Mouse (Mus musculus): ENCODE measurements around the gene Chd3. TPM values are rescaled to one million over a fixed set of nuclear protein-coding genes. Genes with fewer than 3 reads are reported as not detected.

The Chd3 gene
- polyA plus RNA-seq, 1 experiment from 2014 or later = 89.3 TPM

DNA sequence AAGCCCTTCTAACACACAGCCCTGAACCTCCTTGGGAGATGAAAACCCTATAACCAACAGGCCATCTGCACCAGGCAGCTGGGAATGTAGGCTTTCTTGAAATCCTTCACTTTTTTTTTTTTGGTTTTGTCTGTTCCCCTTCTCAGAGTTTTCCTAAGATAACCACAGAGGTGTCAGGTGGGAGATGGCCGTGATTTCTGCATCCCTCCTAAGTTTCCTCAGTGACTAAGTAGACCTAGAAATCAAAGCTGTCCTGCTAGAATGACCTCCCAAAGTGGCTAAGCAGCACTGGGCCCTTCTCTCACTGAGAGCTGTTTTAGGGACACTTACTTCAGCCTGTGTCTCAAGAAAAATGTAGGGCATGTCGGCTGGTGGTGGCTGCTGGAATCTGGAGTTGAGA, 71.4 kb downstream of the Chd3 start:
- Histone ChIP-seq H3K27me3 (no peaks in the 10 kb centered on the region), H3K36me3 (peaks cover 49% of the 10 kb centered on the region), H3K4me2 (no peak overlapping the region), H3K4me1 (no peaks in the 10 kb centered on the region), H3K9me3 (no peaks in the 10 kb centered on the region), H3K9ac (no peak overlapping the region), H3K4me3 (no peak overlapping the region), H3K27ac (no peak overlapping the region)
- no peak for ATAC-seq (ENCODE audit: insufficient number of reproducible peaks, low FRiP score, low TSS enrichment, low read depth)
- WGBS = 93% methylated on average over 2 of the region's 2 CpGs

- H3K4me3 ChIP-seq = no peak overlapping the region
- H3K4me2 ChIP-seq = no peak overlapping the region
- no peak for ATAC-seq (ENCODE audit: insufficient number of reproducible peaks, low FRiP score, low TSS enrichment, low read depth)
- H3K27me3 ChIP-seq = no peaks in the 10 kb centered on the region
- WGBS = 90% methylated on average over 3 of the region's 3 CpGs
- no peaks in the 10 kb centered on the region for H3K4me1 ChIP-seq
- peaks cover 34% of the 10 kb centered on the region for H3K36me3 ChIP-seq
- no peak overlapping the region for H3K9ac ChIP-seq
- H3K9me3 ChIP-seq = no peaks in the 10 kb centered on the region
- H3K27ac ChIP-seq = no peak overlapping the region
These were observed 73.9 kb downstream of the Chd3 start for GRCm38 (mm10) chr11:69295286-69295685.

Other genes starting within 250 kb of the Chd3 start
- 0.58 and 0.68 TPM in 2 replicates for gene Hes7, start 249.0 kb downstream of the Chd3 start, polyA plus RNA-seq (2015; fragmentation: Nextera tagmentation; extraction: Ambion mirVana)
- gene 9130213A22Rik, start 246.8 kb downstream of the Chd3 start, polyA plus RNA-seq (2015; fragmentation: Nextera tagmentation; extraction: Ambion mirVana) = 0.40 and 0.49 TPM in 2 replicates
- gene Aloxe3, start 243.5 kb downstream of the Chd3 start, polyA plus RNA-seq (2015; fragmentation: Nextera tagmentation; extraction: Ambion mirVana) = 11.7 and 14.9 TPM in 2 replicates
- 53.5 and 60.5 TPM in 2 replicates for gene Alox12b, start 212.4 kb downstream of the Chd3 start, polyA plus RNA-seq (2015; fragmentation: Nextera tagmentation; extraction: Ambion mirVana)
- gene Alox8, start 171.6 kb downstream of the Chd3 start, polyA plus RNA-seq (2015; fragmentation: Nextera tagmentation; extraction: Ambion mirVana) = 0.12 and 0.20 TPM in 2 replicates
- gene Gucy2e, start 132.4 kb downstream of the Chd3 start, polyA plus RNA-seq (2015; fragmentation: Nextera tagmentation; extraction: Ambion mirVana) = 0.22 TPM in 1 of 2 replicates, not detected in the other
- gene Cntrob, start 45.6 kb downstream of the Chd3 start, polyA plus RNA-seq (2015; fragmentation: Nextera tagmentation; extraction: Ambion mirVana) = 18.8 and 20.6 TPM in 2 replicates
- 144 and 145 TPM in 2 replicates for gene Trappc1, start 45.4 kb downstream of the Chd3 start, polyA plus RNA-seq (2015; fragmentation: Nextera tagmentation; extraction: Ambion mirVana)
- 2.2 and 2.3 TPM in 2 replicates for gene Kcnab3, start 43.1 kb downstream of the Chd3 start, polyA plus RNA-seq (2015; fragmentation: Nextera tagmentation; extraction: Ambion mirVana)
- 15.6 and 17.2 TPM in 2 replicates for gene Rnf227, start 28.9 kb downstream of the Chd3 start, polyA plus RNA-seq (2015; fragmentation: Nextera tagmentation; extraction: Ambion mirVana)
- gene Naa38, start 26.1 kb upstream of the Chd3 start, polyA plus RNA-seq (2015; fragmentation: Nextera tagmentation; extraction: Ambion mirVana) = 143 and 144 TPM in 2 replicates
- gene Cyb5d1, start 26.2 kb upstream of the Chd3 start, polyA plus RNA-seq (2015; fragmentation: Nextera tagmentation; extraction: Ambion mirVana) = 30.2 and 36.6 TPM in 2 replicates
- 18.8 and 20.4 TPM in 2 replicates for gene Tmem88, start 28.8 kb upstream of the Chd3 start, polyA plus RNA-seq (2015; fragmentation: Nextera tagmentation; extraction: Ambion mirVana)
- gene Kdm6b, start 44.3 kb upstream of the Chd3 start, polyA plus RNA-seq (2015; fragmentation: Nextera tagmentation; extraction: Ambion mirVana) = 30.8 and 32.0 TPM in 2 replicates
- 2.0 and 3.0 TPM in 2 replicates for gene Dnah2, start 179.7 kb upstream of the Chd3 start, polyA plus RNA-seq (2015; fragmentation: Nextera tagmentation; extraction: Ambion mirVana)
- 27.9 and 33.2 TPM in 2 replicates for gene Efnb3, start 190.8 kb upstream of the Chd3 start, polyA plus RNA-seq (2015; fragmentation: Nextera tagmentation; extraction: Ambion mirVana)
- 23.6 and 24.8 TPM in 2 replicates for gene Wrap53, start 210.8 kb upstream of the Chd3 start, polyA plus RNA-seq (2015; fragmentation: Nextera tagmentation; extraction: Ambion mirVana)
- gene Trp53, start 211.0 kb upstream of the Chd3 start, polyA plus RNA-seq (2015; fragmentation: Nextera tagmentation; extraction: Ambion mirVana) = 132 and 134 TPM in 2 replicates
- 8.2 and 10.5 TPM in 2 replicates for gene Atp1b2, start 236.5 kb upstream of the Chd3 start, polyA plus RNA-seq (2015; fragmentation: Nextera tagmentation; extraction: Ambion mirVana)
- gene Shbg, start 248.5 kb upstream of the Chd3 start, polyA plus RNA-seq (2015; fragmentation: Nextera tagmentation; extraction: Ambion mirVana) = not detected in 2 replicates